Mouse (Mus musculus): Measurements from ENCODE around the gene Cd200. TPM values are rescaled to one million over a fixed set of nuclear protein-coding genes. Genes with fewer than 3 reads are reported as not detected.
"Not testable (repeated sequence)": the region's sequence is repeated elsewhere in the genome, so short reads cannot be mapped to it uniquely, and the experiment has no call there.

Gene Cd200
- polyA plus RNA-seq, 1 experiment, result 197 TPM

DNA sequence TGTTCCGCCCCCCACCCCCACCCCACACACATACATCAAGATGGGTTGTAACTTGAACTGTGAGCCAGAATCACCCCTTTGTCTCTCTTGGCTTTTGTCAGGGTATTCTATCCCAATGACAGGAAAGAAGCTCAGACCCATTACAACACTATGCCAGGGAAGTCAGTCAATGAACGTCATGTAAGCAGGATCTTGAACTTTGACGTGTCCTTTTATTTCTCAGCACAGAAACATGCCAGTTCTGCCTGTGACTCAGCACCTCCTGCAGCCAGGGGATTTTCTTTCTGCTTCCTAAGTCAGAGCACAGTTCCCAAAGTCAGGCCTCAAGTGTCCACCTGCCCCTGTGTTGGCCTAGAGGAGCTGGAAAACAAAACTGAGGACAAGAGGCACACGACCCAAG, 31.5 kb downstream of the Cd200 start:
- DNase-seq (ENCODE audit: low spot score), result no peak

DNA sequence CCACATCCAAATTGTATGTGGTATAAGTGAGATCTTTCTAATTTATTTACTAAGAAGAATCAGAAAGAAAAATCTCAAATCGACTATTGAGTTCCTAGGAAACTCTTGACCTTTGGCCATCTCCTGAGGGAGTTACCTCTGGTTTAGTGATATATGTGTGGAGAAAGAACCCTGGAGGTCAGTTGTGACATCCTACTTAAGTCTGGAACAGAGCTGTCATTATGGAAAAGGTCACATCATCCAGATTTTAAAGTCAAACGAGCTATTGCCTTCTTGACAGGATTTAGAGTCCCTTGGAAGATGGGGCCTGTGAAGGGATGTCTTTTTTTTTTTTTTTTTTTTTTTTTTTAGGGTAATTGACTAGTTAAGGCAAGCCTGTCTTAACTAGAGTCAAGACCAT, 32.0 kb downstream of the Cd200 start:
- no peak for DNase-seq (ENCODE audit: low spot score)

DNA sequence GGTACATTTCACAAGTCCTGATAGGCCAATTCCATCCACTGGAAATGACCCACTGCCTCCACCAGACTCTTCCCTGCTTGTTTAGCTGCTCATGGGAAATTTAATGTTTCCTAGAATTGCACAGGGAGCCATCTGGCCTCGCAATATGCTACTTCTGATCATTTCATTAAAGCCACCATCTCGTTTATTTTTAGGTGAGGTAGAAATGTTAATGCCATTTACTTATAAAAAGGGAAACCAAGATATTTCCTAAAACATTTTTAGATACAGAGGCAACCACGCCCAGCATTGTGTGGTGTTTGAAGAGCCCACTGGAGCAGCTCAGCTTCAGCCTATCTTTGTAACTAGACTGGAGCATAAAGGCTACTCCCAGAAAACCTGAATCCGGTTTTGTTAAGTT, 32.6 kb downstream of the Cd200 start:
- DNase-seq (ENCODE audit: low spot score), result no peak

DNA sequence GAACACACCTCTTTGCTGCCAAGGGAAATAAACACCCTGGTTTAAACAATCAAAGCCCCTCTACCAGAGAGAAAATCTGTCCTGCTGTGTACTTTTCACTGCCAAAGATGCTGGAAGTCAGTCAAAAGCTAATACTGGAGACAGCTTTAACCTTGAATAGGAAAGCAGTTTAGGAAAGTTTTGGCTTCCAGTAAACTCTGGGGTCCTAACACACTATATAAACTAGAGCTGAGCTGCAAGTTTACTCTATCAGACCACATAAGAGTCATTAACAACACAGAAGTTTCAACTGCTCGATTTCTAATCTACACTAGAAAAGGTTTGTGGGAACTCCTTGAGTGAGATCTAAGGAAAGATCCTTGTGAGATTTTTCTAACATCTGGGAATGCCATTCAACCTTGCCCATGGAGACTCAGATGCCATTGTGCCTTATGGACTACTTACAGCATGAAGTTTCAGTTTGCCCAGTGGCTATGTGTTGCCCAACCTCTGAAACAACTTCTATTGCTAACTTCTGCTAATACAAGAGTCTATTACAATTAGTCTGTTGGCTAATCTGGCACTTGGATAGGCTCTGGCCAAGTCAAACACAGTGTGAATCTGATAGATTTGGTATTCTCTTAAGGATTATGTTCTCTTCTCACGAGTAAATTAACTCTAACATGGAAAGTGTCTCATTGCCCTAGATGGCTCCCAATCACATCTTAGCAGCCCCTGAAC, 33.2 kb downstream of the Cd200 start:
- DNase-seq (ENCODE audit: low spot score), result no peak

DNA sequence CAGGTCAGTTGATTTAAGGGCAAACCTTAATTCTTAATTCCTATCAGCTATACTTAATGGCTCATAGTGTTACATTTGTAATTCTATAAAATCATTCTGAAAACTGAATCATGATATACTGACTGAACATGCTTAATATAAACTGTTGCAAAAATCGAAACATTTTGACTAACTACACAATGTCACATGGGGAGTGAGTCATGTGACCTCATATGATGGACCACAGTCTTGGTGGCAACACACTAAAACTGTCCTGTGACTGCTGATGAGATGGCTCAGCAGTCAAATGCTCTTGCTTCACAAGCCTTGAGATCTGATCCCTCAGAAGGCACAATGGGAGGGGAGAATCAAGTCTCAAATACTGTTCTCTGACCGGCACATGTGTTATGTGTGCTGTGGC, 34.8 kb downstream of the Cd200 start:
- DNase-seq (ENCODE audit: low spot score), result no peak

DNA sequence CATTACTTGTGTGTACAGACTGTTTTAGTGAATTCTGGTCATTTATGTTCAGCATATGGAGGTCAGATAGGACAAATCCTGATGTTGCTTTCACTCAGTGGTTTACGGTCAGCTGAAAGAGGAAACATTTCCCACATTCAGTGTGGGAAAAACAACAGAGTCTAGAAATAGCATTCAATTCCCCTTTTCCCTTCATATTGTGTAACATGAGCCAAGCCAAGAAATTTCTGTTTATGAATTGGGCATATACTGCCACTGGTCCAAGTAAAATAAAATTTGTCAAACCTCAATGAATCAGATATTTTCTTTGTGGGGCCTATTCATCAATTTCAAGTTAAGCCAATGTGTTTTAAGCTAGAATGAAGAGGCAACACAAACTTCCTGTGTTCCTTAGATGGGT, 37.8 kb downstream of the Cd200 start:
- DNase-seq (ENCODE audit: low spot score), result no peak

DNA sequence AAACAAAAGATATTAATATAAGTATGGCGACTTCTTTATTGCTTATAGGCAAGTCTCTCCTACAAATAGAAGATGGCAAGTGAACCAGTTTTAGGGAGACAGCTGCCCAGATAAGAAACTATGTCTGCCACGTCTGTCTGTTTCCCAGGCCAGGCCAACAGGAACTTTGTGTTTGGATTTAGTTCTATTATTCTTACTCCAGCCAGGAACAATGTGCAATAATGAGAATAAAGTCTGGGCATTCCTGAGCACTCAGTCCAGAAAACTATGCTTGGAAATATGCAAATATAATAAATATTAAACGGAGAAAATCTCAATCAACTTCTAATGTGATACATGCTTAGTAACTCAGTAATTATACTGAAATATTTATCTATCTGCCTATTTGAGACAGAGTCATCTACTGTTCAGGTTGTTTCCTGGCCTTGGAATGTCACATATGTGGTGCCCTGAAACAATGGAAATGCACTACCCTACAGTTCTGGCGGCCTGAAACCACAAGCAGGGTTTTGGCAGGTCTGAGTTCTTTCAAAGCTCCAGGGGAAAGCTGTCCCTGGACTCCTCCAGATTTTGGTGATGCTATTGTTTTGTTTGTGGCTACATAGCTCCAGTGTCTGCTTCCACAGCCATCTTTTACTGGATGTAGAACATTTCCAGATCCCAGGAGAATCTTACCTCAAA, 39.4 kb downstream of the Cd200 start:
- no peak for DNase-seq (ENCODE audit: low spot score)

DNA sequence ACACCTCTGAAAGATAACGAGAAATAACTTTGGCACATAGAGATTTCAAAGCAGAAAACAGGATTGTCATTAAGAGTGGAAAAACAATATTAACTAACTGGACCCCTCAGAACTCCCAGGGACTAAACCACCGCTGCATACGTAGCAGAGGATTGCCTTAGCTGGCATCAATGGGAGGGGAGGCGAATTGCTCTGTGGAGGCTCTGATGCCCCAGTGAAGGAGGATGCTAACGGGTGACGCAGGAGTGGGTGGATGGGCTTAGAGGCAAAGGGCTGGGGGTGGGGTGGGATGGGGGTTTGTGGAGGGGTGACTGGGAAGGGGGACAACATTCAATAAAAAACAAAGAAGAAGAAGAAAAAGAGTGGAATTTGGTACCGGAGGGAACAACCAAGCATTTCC, 42.7 kb downstream of the Cd200 start:
- DNase-seq (ENCODE audit: low spot score), result no peak

DNA sequence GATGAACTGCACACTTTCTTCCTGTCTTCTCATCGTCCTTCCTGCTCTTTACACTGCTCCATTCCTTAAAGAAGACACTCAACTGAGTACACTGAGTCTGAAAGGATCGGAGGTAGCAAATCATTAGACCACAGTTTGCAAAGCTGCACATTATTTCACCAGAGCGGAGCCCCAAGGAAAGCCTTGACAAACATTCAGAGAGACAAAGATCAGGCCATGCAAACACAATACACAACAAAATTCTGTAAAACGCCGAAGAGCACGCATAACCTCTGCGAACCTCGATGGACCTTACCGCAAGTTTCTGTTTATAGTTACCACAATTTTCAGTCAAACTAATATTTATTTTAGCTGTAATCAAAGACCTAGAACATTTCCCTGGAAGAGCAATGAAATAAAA, 43.5 kb downstream of the Cd200 start:
- no peak for DNase-seq (ENCODE audit: low spot score)

DNA sequence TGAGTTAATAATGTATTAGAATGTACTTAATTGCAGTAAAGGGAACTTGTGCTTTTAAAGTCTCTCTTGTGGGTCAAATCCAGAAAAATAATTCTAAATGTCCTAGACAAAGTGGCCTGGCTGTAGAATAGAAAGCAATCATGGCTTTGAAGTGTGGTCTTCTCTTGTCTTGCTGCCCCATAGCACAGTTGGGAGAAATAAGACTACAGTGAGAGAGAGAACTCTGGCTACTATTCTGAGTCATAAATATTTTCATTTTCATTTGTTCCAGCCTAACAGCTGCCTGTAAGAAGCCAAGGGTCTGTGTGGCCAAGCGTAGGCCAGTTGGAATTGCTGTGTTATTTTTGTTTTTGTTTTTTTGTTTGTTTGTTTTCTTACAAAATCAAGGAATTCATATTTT, 44.2 kb downstream of the Cd200 start:
- DNase-seq (ENCODE audit: low spot score), result no peak

DNA sequence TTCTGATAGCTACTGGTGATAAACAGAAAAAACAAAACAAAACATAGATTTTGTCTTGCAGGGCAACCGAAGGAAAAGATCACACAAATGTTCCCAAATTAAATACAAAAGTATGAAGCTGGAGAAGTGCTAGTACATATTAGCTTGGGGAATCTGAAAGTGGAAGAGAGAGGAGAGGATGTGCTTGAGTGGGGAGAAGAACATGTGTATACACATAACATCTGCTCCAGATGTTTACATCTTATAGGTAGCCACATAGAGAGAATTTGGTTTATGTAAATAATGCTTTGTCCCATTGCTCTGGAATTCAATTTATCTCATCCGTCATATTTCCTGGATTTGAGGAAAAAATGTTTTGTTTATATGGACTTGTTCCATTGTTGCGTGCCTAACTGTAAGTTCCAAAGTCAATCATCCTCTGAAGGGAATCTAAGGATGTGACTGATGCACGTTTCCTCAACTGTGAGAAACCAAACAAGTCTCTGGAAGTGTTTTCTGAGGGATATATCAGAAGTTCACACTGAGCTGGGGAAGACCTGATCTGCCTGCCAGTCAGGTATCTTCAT, 45.3 kb downstream of the Cd200 start:
- no peak for DNase-seq (ENCODE audit: low spot score)

DNA sequence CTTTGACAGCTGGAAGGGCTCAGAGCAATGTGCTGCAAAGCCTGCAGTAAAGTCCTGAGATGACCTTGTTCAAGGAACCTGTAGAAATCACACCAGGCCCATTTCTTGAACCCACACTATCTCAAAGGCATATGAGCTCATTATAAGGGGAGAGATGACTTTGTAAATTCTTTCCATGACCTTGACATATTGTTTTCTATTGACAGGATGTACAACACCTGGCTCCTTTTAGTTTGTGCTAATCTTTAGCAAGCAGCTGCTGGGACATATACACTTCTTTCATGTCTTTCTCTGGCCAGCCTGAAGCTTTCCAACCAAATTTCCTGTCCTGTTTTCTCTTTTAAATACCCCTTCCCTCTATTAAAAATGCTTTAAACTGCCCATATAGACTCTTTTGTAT, 47.4 kb downstream of the Cd200 start:
- DNase-seq (ENCODE audit: low spot score), result no peak

DNA sequence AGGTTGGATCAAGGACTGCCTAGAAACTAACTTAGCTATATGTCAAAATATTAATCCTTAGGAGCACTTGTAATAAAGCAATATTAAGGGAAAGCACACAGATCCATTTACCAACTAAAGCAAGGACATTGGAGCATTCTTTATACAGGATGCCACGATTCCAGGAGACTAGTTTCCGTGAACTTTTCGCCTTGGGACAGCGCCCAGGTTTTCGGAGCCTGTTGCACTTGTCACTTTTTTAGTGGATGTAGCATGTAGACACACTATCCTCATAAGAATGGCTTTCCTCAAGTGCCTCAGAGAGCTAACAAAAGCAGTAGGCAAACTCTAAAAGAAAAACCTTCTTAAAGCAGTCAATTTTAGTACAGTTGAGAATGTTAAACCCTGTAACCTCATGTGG, 50.4 kb downstream of the Cd200 start:
- DNase-seq (ENCODE audit: low spot score), result not testable (repeated sequence)

DNA sequence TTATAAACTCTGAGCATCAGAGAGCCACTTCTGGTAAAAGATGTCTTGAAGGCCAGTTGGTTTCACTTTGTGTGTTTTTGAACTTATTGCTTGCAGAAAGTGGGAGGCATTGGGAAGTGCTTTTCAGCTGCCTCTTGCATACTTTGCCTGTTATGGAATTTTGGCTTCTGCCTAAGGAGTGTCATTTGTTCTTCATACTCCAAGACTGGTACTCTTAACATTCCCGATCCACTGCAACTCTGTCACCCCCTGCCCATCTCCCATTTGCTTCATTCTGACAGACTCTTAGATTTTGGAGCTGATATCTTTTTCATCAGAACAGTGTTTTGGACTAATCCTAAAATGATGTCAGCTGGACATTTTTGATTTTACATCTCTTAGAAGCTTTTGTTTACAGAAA, 51.7 kb downstream of the Cd200 start:
- no peak for DNase-seq (ENCODE audit: low spot score)

DNA sequence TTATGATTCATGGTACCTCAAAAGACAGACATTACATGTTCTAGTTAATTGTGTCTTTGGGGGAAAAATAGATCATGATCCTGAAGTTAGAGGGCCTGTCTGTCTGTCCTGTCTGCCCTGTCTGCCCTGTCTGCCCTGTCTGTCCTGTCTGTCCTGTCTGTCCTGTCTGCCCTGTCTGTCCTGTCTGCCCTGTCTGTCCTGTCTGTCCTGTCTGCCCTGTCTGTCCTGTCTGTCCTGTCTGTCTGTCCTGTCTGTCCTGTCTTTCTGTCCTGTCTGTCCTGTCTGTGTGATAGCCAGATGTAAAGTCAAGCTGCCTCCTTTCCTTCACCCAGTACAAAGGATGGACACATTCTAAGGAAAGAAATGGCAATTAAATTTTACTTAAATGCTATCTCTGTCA, 56.0 kb downstream of the Cd200 start:
- no peak for DNase-seq (ENCODE audit: low spot score)

DNA sequence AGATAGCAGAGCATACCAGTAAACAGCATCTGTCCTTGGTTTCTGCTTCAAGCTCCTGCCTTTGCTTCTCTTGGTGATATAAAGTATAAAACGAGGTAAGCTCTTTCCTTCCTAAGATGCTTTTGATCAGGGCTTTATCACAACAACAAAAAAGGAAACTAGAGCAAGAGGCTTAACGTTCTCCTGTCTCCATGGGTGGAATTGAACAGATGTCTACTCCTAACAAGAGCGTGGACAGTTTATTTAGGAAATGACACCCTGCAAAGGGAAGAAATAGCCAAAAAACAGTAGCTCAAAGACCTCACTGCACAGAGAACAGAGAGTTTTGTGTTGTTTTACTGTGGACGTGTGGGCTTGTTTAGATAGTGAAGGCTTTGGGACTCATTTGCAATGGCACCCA, 58.1 kb downstream of the Cd200 start:
- DNase-seq (ENCODE audit: low spot score), result no peak

DNA sequence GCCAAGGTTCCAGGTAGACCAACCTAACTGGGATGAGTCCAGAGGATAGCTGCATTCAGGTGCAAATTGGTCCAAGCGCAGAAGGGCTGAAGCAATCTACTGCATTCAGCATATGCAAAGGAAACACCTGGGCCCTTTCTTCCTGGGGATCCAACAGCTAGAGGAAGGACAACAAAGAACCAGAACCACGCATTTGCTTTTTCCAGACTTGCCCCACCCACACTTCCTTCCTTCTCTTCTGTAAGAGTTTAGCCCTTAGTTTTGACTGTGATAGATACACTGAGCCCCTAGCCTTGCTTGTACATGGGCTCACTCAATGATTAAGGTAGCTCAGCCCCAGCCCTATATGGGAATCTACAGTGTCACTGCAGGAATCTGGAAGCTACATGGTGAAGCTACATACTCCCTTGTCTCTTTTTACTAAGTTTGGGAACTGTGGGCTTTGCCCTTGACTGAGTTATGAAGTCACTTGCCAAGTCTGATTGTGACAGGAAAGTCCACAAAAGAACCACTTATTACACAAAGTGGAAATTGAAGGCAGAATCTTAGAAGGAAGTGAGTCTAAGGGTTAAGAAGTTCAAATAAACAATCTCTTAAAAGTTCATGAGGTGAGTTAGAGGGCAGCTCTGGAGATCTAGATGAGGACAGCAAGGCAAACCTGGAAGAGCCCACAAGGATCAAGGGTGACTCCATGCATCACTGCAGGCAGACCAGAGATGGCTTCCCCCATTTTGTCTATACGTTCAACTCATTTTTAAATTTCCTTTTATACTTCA, 59.1 kb downstream of the Cd200 start:
- no peak for DNase-seq (ENCODE audit: low spot score)

DNA sequence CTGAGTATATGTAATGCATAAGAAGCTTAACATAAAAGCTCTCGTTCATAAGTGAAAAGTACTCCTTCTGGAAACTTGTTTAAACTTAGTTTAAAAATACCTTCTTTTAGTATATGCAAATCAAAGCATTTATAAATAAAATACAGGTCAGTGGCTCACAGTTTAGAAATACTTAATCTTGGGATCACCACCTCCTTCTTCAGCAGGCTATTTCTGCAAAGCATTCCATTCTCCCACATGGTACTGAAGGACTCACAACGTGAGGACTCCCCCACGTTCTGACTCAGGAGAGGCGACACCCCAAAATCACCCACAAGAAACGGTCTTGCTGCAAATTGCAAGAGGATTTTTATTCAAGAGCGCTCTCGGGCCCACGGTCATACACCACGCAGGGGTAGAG, 60.6 kb downstream of the Cd200 start:
- not testable (repeated sequence) for DNase-seq (ENCODE audit: low spot score)

DNA sequence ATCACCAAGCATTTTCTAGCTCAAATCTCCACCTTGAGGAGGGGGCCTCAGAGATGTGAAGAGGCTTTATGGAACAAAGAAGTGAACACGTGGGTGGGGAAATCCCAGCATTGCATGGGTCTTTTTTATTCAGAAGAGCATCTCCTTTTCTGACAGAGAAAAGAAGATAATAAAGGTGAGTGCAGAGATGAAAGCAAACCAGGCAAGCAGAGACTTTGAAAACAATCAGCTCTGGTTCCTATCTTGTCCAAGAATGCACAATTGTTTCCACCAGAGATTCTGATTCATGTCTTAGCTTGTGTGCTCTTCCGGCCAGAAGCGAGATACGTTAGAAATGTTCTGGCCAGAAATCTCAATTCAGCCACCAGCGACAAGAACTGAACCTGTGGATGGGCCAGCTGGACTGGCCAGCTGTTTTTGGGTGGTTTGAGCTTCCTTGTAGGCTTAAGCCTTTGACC, 61.9 kb downstream of the Cd200 start:
- no peak for DNase-seq (ENCODE audit: low spot score)

DNA sequence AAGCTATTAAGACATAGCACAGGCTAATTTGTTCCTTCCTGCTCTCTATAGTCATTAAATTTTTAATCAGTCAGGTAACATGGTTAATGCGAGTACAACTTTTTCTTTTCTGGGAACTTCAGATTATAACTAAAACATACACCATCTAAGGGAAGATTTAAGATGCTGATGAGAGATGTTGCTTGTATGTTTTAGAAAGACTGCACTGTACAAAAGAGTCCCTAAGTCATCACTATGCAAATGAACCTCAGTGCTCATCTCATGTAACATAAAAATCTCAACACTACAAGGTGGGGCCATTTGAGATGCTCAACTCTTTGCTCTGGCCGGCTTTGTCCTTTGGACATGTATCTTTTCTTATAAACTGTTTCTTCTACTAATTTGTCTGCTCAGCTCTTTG, 62.5 kb downstream of the Cd200 start:
- no peak for DNase-seq (ENCODE audit: low spot score)

DNA sequence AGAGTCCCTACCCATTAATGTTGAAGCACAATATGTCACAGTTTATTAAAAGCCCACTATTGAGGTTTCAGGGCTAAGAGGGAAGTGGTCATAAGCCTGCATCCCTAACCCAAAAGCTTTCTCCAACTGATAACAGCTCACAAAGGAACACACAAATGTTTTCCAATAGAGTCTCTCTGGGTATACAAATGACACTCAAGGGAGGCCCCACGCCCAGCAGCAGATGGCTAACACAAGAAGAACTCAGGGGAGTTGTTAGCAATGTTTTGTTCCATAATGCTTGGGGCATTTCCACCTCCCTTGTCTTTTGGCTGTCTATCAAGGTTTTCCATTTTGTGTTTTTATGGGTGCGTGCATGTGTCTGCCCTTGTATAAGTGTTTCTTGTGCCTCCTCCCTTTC, 64.0 kb downstream of the Cd200 start:
- no peak for DNase-seq (ENCODE audit: low spot score)

DNA sequence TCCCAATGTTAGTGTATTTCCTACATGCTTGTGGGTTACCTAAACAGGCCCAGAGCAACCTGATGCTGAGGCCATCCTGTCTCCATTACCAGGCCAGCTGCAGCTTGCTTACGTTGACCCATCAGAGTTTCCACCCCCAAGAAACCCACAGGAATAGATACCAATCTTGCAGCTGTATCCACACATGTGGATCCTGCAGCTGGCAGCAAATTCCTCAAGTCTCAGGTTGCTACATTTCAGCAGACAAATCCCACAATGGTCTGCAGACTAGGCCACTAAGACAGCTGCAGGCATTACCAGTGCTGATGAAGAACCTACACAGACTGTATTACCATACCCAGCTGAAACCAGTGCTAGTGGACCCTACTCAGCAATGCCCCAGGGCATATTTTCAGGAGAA, 72.4 kb downstream of the Cd200 start:
- DNase-seq (ENCODE audit: low spot score), result no peak

DNA sequence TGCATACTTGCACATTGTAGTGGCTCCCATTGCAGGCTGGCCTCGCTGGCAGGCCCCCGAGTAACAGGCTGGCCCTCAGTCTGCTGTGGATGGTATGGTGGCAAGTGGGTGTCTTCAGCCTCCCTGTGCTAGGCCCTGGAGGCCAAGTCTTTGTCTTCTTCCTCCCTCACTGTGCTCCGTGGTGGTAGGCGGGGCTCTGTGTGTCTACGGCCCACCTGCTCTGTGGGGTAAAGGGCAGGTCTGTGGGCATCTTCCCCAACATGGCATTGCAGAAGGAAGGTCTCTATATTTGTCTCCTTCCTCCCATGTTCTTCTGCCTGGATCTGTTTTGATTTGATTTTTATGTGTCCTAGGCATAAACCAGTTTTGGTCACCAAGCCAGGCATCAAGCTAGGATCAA, 74.0 kb downstream of the Cd200 start:
- no peak for DNase-seq (ENCODE audit: low spot score)

Data from urinary bladder, adult 2 months (tissue).